Mouse (Mus musculus): ENCODE results near the gene Kif16b. TPM values are rescaled to one million over a fixed set of nuclear protein-coding genes. Genes with fewer than 3 reads are reported as not detected.
"Not testable (repeated sequence)": the region's sequence is repeated elsewhere in the genome, so short reads cannot be mapped to it uniquely, and the experiment has no call there.

The Kif16b gene
- total RNA-seq, 2 experiments from 2014 or later, result 28.7 to 29.8 TPM

DNA sequence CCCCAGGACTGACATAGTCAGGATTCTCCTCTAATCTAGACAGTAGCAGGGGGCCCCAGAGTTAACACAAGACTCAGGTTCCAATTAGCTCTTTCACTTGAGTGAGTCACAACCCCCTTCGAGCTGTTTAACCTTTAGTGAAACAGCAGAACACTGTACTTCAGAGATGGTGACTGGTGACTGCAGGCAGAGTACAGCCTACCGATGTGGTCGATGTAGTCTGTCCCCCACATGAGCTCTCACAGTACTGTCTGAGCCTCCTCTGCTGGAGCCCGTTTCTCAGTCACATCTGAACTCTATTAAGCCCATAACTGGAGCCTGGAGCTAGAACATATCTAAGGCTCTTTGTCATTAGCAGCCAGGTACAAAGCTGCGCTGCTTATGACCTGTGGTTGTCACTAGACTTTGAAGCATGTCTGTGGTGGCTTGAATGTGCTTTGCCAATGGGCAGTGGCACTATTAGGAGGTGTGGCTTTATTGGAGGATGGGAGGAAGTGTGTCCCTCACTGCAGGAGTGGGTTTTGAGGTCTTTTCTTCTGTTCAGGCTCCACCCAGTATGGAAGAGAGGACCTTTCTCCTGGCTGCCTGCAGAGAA is 288.9 kb downstream of the Kif16b start:
- DNase-seq (ENCODE audit: low spot score), result no peak
- intact Hi-C loops (cut with DNase I), result no loop called here

DNA sequence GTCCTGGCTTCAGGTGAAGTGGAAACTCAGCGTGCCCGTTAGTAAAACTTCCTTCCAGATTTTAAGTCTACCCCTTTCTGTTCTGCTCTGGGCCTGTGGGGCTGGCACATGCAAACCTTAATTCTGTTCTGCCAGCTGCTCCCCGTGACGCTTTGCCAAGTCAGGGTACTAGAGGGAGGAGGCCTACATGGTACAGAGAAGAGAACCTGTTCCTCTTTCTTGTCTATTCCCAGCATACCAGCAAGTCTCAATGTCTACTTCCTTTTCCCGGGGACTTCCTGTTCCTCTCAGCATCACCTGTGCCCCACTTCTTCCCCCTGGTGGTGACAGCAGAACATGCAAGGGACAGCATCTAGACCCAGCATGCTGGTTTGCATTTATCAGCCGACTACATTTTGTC is 290.2 kb downstream of the Kif16b start:
- intact Hi-C loops (cut with DNase I), result no loop called here
- no peak for DNase-seq (ENCODE audit: low spot score)

- intact Hi-C loops (cut with DNase I), result no loop called here
- no peak for DNase-seq (ENCODE audit: low spot score)
These were observed 291.1 kb downstream of the Kif16b start for GRCm38 (mm10) chr2:142610206-142610605.

DNA sequence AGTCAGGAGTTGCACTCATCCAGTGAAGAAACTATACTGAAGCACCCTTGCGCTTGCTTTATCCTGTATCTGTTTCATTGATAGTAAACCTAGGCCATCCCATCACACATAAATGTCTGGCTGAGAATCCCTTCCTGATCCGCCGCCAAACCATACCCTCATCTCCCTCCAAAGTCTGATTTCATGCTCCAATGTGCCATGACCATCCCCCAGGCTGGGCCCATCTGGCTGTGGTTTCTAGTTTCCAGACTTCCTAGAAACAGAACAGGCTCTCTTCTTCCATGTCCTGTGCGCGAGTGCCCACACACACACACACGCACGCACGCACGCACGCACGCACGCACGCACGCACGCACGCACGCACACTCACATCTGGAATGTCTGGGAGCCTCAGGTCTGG is 292.6 kb downstream of the Kif16b start:
- no peak for DNase-seq (ENCODE audit: low spot score)
- intact Hi-C loops (cut with DNase I), result no loop called here

DNA sequence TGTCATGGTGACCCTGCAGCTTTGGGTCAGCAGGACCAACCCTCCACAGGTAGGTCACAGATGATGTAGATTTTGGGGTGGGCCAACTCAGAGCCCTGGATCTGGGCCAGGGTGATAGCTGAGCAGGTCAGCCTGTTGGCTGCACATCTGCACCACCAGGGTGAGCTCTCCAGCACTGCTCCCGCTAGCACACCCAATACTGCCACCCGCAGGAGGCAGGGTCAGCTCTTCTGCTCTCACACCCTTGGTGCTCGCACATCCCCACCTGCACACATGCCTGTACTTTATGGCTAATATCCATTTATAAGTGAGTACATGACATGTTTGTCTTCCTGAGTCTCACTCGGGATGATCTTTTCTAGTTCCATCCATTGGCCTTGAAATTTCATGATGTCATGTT is 296.6 kb downstream of the Kif16b start:
- DNase-seq (ENCODE audit: low spot score), result no peak
- intact Hi-C loops (cut with DNase I), result no loop called here

- intact Hi-C loops (cut with DNase I), result no loop called here
- no peak for DNase-seq (ENCODE audit: low spot score)
These were observed 298.1 kb downstream of the Kif16b start for GRCm38 (mm10) chr2:142603210-142603609.

DNA sequence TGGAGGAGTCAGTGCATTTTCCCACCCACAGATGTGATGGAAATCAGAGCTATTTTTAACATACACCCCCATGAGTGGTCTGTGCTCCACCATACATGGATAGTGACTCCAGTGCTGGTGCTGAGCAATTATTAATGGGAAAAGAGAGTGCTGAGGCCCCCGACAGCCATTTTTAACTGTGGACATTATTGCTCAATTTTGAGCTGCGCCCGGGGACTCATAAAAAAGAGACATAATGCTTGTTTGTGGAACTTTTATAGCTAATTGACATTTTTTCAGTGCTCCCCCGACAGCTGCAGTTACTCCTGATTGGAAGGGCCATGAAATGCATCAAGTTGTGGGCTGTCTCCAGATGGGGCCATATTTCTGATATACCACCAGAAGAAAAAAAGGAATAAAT is 302.1 kb downstream of the Kif16b start:
- DNase-seq (ENCODE audit: low spot score), result no peak
- intact Hi-C loops (cut with DNase I), result no loop called here

DNA sequence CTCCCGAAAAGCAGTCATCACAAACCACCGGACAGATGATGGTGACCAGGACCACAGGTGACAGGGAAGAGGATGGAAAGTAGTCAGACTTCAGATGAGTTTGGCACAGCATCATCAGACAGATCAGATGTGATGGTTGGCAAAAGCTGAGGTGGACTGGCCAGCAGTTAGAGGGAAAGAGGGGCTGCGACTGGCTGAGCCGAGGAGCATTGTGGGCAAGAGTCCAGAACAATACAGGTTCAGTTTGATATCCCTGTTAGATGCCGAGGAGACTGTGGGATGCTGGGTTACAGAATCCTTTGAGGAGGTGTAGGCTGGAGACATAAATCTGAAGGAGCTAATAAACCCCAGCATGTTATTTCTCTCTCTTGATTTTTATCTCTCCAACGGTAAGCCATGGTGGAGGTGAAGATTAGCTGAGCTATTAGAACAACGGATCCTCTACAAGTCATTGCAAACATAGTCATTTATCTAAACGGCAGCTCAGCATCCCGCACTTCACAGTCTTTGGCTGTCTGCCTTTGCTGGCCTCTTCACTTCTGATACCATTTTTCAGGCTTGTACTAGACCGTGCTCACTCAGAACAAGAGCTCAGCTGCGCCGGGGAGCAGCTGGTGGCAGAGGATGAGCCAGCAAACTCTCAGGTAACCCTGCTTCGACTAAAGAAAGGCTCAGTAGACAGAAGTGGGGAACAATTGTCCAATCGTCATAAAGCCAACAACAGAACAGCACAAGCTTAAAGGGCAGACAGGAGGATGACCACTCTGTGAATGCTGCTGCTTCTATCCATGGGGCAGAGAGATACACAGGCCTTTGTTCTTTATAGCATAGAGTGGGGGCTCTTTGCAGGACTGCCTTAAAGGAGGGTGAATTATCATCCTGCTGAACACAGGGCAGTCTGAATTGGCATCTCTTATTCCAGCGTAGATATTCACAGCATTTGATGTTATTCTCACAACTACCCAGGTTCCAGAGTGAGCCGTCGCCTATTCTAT is 304.9 kb downstream of the Kif16b start:
- intact Hi-C loops (cut with DNase I), result no loop called here
- no peak for DNase-seq (ENCODE audit: low spot score)

DNA sequence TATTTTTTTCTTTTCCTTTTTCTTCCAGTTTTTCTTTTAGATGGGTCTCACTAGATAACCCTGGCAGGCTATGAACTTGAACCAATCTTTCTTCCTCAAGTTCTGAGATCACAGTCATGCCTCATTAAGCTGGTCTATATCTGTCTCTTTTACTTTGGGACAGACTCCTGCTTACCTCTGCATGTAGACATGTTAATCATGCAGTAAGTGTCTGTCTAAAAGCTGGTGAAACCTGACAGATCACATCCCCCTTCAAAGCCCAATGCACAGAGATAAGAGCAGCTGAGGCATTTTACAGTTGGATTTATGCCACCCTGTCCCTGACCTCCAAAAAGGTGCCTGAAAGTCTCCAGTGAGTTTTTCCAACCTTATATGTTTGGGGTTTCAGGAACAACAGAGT is 310.4 kb downstream of the Kif16b start:
- DNase-seq (ENCODE audit: low spot score), result no peak
- intact Hi-C loops (cut with DNase I), result no loop called here

DNA sequence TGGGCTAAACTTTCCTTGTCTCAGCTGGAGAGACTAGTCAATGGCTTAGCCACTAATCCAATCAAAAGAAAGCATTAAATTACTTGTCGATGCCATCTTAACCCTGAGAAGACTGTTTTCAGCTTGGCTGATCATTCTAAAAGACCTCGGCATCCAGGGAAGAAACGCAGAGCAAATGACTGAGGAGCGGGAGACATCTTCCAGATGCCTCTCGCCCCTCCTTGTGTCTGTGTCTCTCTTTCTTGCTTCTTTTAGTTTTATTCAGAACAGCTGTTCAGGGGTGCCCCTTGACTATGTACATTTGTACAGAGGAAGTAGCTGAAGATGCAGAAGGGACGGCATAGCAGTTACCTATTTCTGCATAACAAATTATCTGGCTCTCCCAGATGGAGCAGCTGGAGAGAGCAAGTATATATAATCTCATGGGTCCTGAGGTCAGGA is 311.0 kb downstream of the Kif16b start:
- DNase-seq (ENCODE audit: low spot score), result no peak
- intact Hi-C loops (cut with DNase I), result no loop called here

DNA sequence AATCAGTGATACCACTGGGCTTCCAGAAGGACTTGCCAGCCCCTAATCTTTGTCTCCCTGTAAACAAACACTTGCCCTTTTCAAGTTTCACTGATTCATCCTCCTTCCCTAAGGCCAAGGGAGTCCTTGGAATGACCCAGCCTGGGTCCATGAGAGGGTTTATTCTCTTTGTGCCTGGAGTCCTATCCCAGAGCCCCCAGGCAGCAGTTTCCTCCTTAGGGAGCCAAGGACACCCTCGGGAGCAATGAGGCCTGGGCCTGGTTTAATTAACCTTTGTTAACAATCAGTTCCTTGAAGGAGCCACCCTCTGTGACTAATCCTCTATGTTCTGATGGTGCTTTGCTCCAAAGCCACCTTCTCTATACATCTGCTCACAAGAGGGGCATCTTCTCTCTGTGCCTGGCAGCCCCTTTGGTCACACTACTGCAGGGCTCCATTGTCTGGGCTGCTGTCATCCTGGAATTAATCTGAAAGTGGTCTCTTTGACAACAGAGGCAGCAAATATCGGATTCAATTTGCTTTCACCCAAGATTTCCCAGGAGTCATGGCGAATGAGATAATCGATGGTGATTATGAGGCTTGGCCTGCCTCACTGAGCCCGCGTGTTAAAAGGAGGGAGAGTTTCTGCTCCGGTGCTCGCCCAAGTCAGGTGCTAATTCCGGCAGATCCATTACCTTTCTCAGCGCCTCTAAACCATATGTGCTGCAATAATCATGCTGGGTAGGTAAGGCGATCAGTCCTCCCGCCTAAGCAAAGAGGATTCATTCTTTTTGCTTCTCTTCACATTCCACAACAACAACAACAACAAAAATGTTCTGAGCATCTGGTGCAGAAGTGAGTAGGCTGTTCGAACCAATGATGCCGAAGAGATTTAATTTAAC is 311.7 kb downstream of the Kif16b start:
- no peak for DNase-seq (ENCODE audit: low spot score)
- intact Hi-C loops (cut with DNase I), result no loop called here

DNA sequence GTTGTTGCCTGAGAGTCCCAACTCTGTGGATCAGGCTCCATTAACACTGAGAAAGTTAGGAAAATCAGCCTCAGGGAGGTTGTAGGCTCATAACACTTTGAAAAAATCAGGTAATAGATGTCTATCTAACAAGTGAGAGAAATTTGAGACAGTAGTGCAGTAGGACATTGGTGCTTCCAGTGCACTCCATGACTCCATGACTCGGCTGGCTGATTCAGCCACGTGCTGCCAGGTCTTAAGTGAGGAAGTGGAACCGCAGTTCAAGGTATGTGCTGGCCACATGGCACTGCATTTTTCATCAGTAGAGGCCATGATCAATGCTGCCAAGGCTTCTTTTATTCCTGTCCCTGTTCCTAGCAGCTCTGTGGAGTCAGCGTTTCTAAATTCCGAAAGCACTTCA is 315.5 kb downstream of the Kif16b start:
- intact Hi-C loops (cut with DNase I), result no loop called here
- DNase-seq (ENCODE audit: low spot score), result no peak

GRCm38 (mm10) chr2:142584851-142585737 is 316.2 kb downstream of the Kif16b start:
- no peak for DNase-seq (ENCODE audit: low spot score)
- intact Hi-C loops (cut with DNase I), result no loop called here

DNA sequence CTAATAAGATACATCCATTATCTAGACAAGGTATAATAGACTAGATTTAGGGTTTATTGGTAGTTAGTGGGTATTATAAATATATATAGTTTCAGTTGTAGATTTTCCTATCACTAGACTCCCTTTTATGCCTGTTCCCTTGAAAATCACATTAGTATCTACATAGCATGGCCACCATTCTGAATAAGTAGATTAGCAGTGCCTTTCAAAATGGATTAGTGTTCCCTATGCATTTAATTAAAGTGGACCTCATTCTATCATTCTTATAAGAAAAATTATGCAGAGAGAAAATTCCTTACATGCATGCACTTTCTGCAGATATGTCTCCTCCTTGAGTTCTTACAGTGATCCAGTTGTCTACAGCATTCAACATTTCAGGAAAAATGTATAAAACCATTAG is 320.9 kb downstream of the Kif16b start:
- no peak for DNase-seq (ENCODE audit: low spot score)
- intact Hi-C loops (cut with DNase I), result no loop called here

DNA sequence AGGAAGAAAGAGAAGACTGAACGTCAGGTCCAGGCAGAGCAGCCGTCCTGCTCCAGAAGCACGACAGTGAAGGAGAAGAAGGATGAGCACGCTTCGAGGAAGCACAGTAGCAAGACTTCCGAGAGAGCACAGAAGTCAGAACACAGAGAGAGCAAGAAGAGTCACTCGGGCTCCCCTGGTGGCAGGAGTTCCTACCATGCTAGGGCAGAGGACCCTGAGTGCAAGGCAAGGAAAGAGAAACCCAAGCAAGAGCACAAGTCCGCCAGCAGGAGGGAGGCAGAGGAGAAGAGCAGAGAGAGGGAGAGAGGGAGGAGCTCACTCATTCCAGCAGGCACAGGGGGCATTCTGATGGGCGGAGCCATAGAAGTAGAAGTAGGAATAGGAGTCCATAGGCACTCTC is 323.9 kb downstream of the Kif16b start:
- intact Hi-C loops (cut with DNase I), result not testable (repeated sequence)

GRCm38 (mm10) chr2:142569771-142570170 is 331.6 kb downstream of the Kif16b start:
- no peak for DNase-seq (ENCODE audit: low spot score)
- intact Hi-C loops (cut with DNase I), result no loop called here

More for the DNA sequence above, 323.9 kb downstream of the Kif16b start:
- DNase-seq (ENCODE audit: low spot score), result not testable (repeated sequence)
